Mouse (Mus musculus): ENCODE results near the gene Cactin.

GRCm38 (mm10) chr10:81272356-81272755 lies 48.5 kb upstream of the Cactin start:
- TF ChIP-seq CTCF (IDR thresholded peaks at IDR 0.05; ENCODE audit: low read depth), result no peak
- no peak for TF ChIP-seq EP300 (IDR thresholded peaks at IDR 0.05; ENCODE audit: low read depth)
